22 mouse cellular contexts compared by ENCODE assay signal in genomic region chr7:109841031-109841430, GRCm38 (mm10). TPM values are rescaled to one million over a fixed set of nuclear protein-coding genes. Genes with fewer than 3 reads are reported as not detected.
DNase-seq lines count a peak whose midpoint lies in the region; ATAC-seq and TF ChIP-seq lines count a peak whose summit lies in the region.
"Had no signal": no experiment of that assay in that cellular context is flagged by ENCODE, and none has a peak within 500 bp of the region (broad histone marks: within the 10 kb centered on the region; RNA-seq: fewer than 3 reads in every experiment).

No protein-coding gene starts in this region.

- H3K9ac ChIP-seq in forebrain, embryonic 16.5 days (replicated peaks; ENCODE audit: low read depth, low read length): no peak overlapping the region
- H3K9ac ChIP-seq in forebrain, embryonic 13.5 days: no peak overlapping the region
- H3K9ac ChIP-seq in hindbrain, embryonic 13.5 days: no peak overlapping the region
- no peak overlapping the region for H3K9ac ChIP-seq in hindbrain, embryonic 12.5 days
- H3K9ac ChIP-seq in midbrain, embryonic 11.5 days (ENCODE audit: low read length): no peak overlapping the region
- H3K9ac ChIP-seq in midbrain, postnatal 0 days (replicated peaks; ENCODE audit: low read length, poor library complexity, severe bottlenecking): no peak overlapping the region
- H3K9ac ChIP-seq in hindbrain, embryonic 16.5 days (ENCODE audit: low read depth, low read length): no peak overlapping the region
- H3K9ac ChIP-seq: embryonic facial prominence, embryonic 15.5 days had no signal

- peak overlapping the region; percentile 63 for H3K27ac ChIP-seq in forebrain, embryonic 16.5 days (ENCODE audit: low read length)
- no peak overlapping the region for H3K27ac ChIP-seq in forebrain, embryonic 13.5 days
- H3K27ac ChIP-seq in hindbrain, embryonic 13.5 days: 0 out of 2 replicates have a peak overlapping the region, but pooled peaks have one; percentile 52
- no peak overlapping the region for H3K27ac ChIP-seq in hindbrain, embryonic 12.5 days
- H3K27ac ChIP-seq in midbrain, embryonic 11.5 days (ENCODE audit: low read depth, low read length): no peak overlapping the region
- H3K27ac ChIP-seq in midbrain, postnatal 0 days (ENCODE audit: low read depth, low read length): no peak overlapping the region
- 0 out of 2 replicates have a peak overlapping the region, but pooled peaks have one; percentile 36 for H3K27ac ChIP-seq in hindbrain, embryonic 16.5 days (ENCODE audit: low read depth, low read length)
- H3K27ac ChIP-seq: embryonic facial prominence, embryonic 15.5 days; forebrain, embryonic 10.5 days; gastrocnemius, adult 2 months had no signal

- H3K9me3 ChIP-seq in forebrain, embryonic 16.5 days (ENCODE audit: control insufficient read depth, low read length): no peaks in the 10 kb centered on the region
- H3K9me3 ChIP-seq in forebrain, embryonic 13.5 days (replicated peaks): no peaks in the 10 kb centered on the region
- H3K9me3 ChIP-seq in hindbrain, embryonic 13.5 days: no peaks in the 10 kb centered on the region
- H3K9me3 ChIP-seq in hindbrain, embryonic 12.5 days (replicated peaks): no peaks in the 10 kb centered on the region
- H3K9me3 ChIP-seq in midbrain, embryonic 11.5 days (ENCODE audit: control insufficient read depth, low read length): no peaks in the 10 kb centered on the region
- H3K9me3 ChIP-seq in midbrain, postnatal 0 days (ENCODE audit: low read length): no peaks in the 10 kb centered on the region
- H3K9me3 ChIP-seq in hindbrain, embryonic 16.5 days (ENCODE audit: control insufficient read depth, low read length): no peaks in the 10 kb centered on the region
- H3K9me3 ChIP-seq: embryonic facial prominence, embryonic 15.5 days; forebrain, embryonic 10.5 days had no signal

- DNase-seq in midbrain, embryonic 11.5 days (ENCODE audit: low spot score, missing footprints): peak; percentile 76
- DNase-seq in midbrain, postnatal 0 days (ENCODE audit: low spot score): no peak
- DNase-seq: embryo, embryonic 11 days; gastrocnemius, adult 2 months; gastrocnemius, postnatal 25 days; heart, postnatal 4 days; kidney, adult 11 months; kidney, adult 9 months had no signal

- ATAC-seq in forebrain, embryonic 16.5 days: no peak
- ATAC-seq in forebrain, embryonic 13.5 days: no peak
- no peak for ATAC-seq in hindbrain, embryonic 13.5 days (ENCODE audit: low FRiP score)
- ATAC-seq in hindbrain, embryonic 12.5 days (ENCODE audit: low FRiP score): no peak
- no peak for ATAC-seq in midbrain, embryonic 11.5 days (ENCODE audit: low FRiP score)
- no peak for ATAC-seq in midbrain, postnatal 0 days (ENCODE audit: low FRiP score)
- ATAC-seq in hindbrain, embryonic 16.5 days: no peak
- no peak for ATAC-seq in inflammation-experienced regulatory T-cells, adult 6 months
- ATAC-seq: activated CD4-positive, CD25-positive, alpha-beta regulatory T cell, adult 4 months; Patski had no signal

- H3K4me1 ChIP-seq in forebrain, embryonic 16.5 days (replicated peaks; ENCODE audit: control insufficient read depth, insufficient read depth, low read length): peaks cover 8% of the 10 kb centered on the region
- peaks cover 14% of the 10 kb centered on the region for H3K4me1 ChIP-seq in forebrain, embryonic 13.5 days
- 0 out of 2 replicates have a peak, but pooled peaks cover 5% of the 10 kb centered on the region for H3K4me1 ChIP-seq in hindbrain, embryonic 13.5 days (replicated peaks)
- H3K4me1 ChIP-seq in hindbrain, embryonic 12.5 days: no peaks in the 10 kb centered on the region
- H3K4me1 ChIP-seq in midbrain, embryonic 11.5 days (ENCODE audit: control insufficient read depth, insufficient read depth, low read length): no peaks in the 10 kb centered on the region
- H3K4me1 ChIP-seq in midbrain, postnatal 0 days (ENCODE audit: insufficient read depth, low read length): no peaks in the 10 kb centered on the region
- H3K4me1 ChIP-seq in hindbrain, embryonic 16.5 days (ENCODE audit: control insufficient read depth, insufficient read depth, low read depth, low read length): peaks cover 8% of the 10 kb centered on the region; the same call in 1 of the 2 replicates

- no peaks in the 10 kb centered on the region for H3K27me3 ChIP-seq in forebrain, embryonic 16.5 days (replicated peaks; ENCODE audit: control insufficient read depth, insufficient read depth, low read length)
- H3K27me3 ChIP-seq in forebrain, embryonic 13.5 days: peaks cover 6% of the 10 kb centered on the region
- 0 out of 2 replicates have a peak, but pooled peaks cover 2% of the 10 kb centered on the region for H3K27me3 ChIP-seq in hindbrain, embryonic 13.5 days
- no peaks in the 10 kb centered on the region for H3K27me3 ChIP-seq in hindbrain, embryonic 12.5 days
- H3K27me3 ChIP-seq in midbrain, embryonic 11.5 days (ENCODE audit: control insufficient read depth, insufficient read depth, low read length): no peaks in the 10 kb centered on the region
- no peaks in the 10 kb centered on the region for H3K27me3 ChIP-seq in midbrain, postnatal 0 days (ENCODE audit: insufficient read depth, low read length)
- H3K27me3 ChIP-seq in hindbrain, embryonic 16.5 days (replicated peaks; ENCODE audit: control insufficient read depth, insufficient read depth, low read length): no peaks in the 10 kb centered on the region
- H3K27me3 ChIP-seq: CH12.LX; embryonic facial prominence, embryonic 15.5 days had no signal

- TF ChIP-seq CTCF in midbrain, postnatal 0 days (IDR thresholded peaks at IDR 0.05): no peak

- no peak overlapping the region for H3K4me2 ChIP-seq in forebrain, embryonic 16.5 days (ENCODE audit: low read length)
- no peak overlapping the region for H3K4me2 ChIP-seq in forebrain, embryonic 13.5 days
- H3K4me2 ChIP-seq in hindbrain, embryonic 13.5 days: no peak overlapping the region
- no peak overlapping the region for H3K4me2 ChIP-seq in hindbrain, embryonic 12.5 days (replicated peaks)
- no peak overlapping the region for H3K4me2 ChIP-seq in midbrain, embryonic 11.5 days
- no peak overlapping the region for H3K4me2 ChIP-seq in midbrain, postnatal 0 days (ENCODE audit: low read depth, low read length, poor library complexity, severe bottlenecking)
- no peak overlapping the region for H3K4me2 ChIP-seq in hindbrain, embryonic 16.5 days (ENCODE audit: low read length)
- H3K4me2 ChIP-seq: embryonic facial prominence, embryonic 15.5 days had no signal

- no peak overlapping the region for H3K4me3 ChIP-seq in forebrain, embryonic 16.5 days (replicated peaks; ENCODE audit: low read length)
- no peak overlapping the region for H3K4me3 ChIP-seq in forebrain, embryonic 13.5 days
- H3K4me3 ChIP-seq in hindbrain, embryonic 13.5 days: no peak overlapping the region
- H3K4me3 ChIP-seq in hindbrain, embryonic 12.5 days: no peak overlapping the region
- H3K4me3 ChIP-seq in midbrain, embryonic 11.5 days (ENCODE audit: low read depth, low read length): no peak overlapping the region
- H3K4me3 ChIP-seq in midbrain, postnatal 0 days (ENCODE audit: low read depth, low read length): no peak overlapping the region
- H3K4me3 ChIP-seq in hindbrain, embryonic 16.5 days (ENCODE audit: low read length): no peak overlapping the region
- H3K4me3 ChIP-seq: embryonic facial prominence, embryonic 15.5 days; erythroblast, embryonic 14.5 days; forebrain, embryonic 10.5 days; gastrocnemius, adult 2 months had no signal

- WGBS in forebrain, embryonic 16.5 days: 43% methylated on average over 6 of the region's 6 CpGs
- WGBS in forebrain, embryonic 13.5 days: 62% methylated on average over 6 of the region's 6 CpGs
- 61% methylated on average over 6 of the region's 6 CpGs for WGBS in hindbrain, embryonic 13.5 days
- WGBS in hindbrain, embryonic 12.5 days: 61% methylated on average over 6 of the region's 6 CpGs
- WGBS in midbrain, embryonic 11.5 days: 61% methylated on average over 6 of the region's 6 CpGs
- WGBS in midbrain, postnatal 0 days: 47% methylated on average over 6 of the region's 6 CpGs
- WGBS in hindbrain, embryonic 16.5 days: 52% methylated on average over 6 of the region's 6 CpGs

- no peaks in the 10 kb centered on the region for H3K36me3 ChIP-seq in forebrain, embryonic 16.5 days (ENCODE audit: control insufficient read depth, insufficient read depth)
- H3K36me3 ChIP-seq in forebrain, embryonic 13.5 days (ENCODE audit: poor library complexity, severe bottlenecking): no peaks in the 10 kb centered on the region
- no peaks in the 10 kb centered on the region for H3K36me3 ChIP-seq in hindbrain, embryonic 13.5 days
- H3K36me3 ChIP-seq in hindbrain, embryonic 12.5 days: no peaks in the 10 kb centered on the region
- H3K36me3 ChIP-seq in midbrain, embryonic 11.5 days (ENCODE audit: control insufficient read depth, insufficient read depth, low read length): no peaks in the 10 kb centered on the region
- no peaks in the 10 kb centered on the region for H3K36me3 ChIP-seq in midbrain, postnatal 0 days (ENCODE audit: insufficient read depth, low read length)
- H3K36me3 ChIP-seq in hindbrain, embryonic 16.5 days (ENCODE audit: control insufficient read depth, insufficient read depth, low read length): no peaks in the 10 kb centered on the region
- H3K36me3 ChIP-seq: embryonic facial prominence, embryonic 15.5 days; forebrain, embryonic 10.5 days had no signal

RNA-seq across cellular contexts. Expression of gene Scube2, which starts 24.4 kb away (rescaled TPM):
- 0.46 and 0.70 TPM in 2 replicates for polyA plus RNA-seq in forebrain, embryonic 16.5 days (2015; fragmentation: Nextera tagmentation; extraction: Ambion mirVana)
- polyA plus RNA-seq in forebrain, embryonic 13.5 days (2015; fragmentation: Nextera tagmentation; extraction: Ambion mirVana): 0.77 and 0.79 TPM in 2 replicates
- polyA plus RNA-seq in hindbrain, embryonic 13.5 days (2015; fragmentation: Nextera tagmentation; extraction: Ambion mirVana): 1.4 and 1.9 TPM in 2 replicates
- polyA plus RNA-seq in hindbrain, embryonic 12.5 days (2016; fragmentation: Nextera tagmentation; extraction: Ambion mirVana): 2.4 and 3.6 TPM in 2 replicates
- polyA plus RNA-seq in midbrain, embryonic 11.5 days (2014; fragmentation: Nextera tagmentation; extraction: Ambion mirVana): 3.6 and 4.2 TPM in 2 replicates
- 3.0 and 4.3 TPM in 2 replicates for total RNA-seq in midbrain, postnatal 0 days (2014; rRNA removed)
- 1.3 and 2.2 TPM in 2 replicates for polyA plus RNA-seq in midbrain, postnatal 0 days (2015; fragmentation: Nextera tagmentation; extraction: Ambion mirVana)
- 2.5 TPM in 2 replicates for polyA plus RNA-seq in hindbrain, embryonic 16.5 days (2015; fragmentation: Nextera tagmentation; extraction: Ambion mirVana)
- not detected for polyA plus RNA-seq in inflammation-experienced regulatory T-cells, adult 6 months (2017; shearing (Covaris generic))
- total RNA-seq: CH12.LX; common myeloid progenitor, adult 5-6 weeks; granulocyte monocyte progenitor cell, adult 5-6 weeks had no signal
- polyA plus RNA-seq: erythroblast, embryonic 14.5 days; Patski had no signal

RNA-seq across cellular contexts. Expression of gene Nrip3, which starts 59.2 kb away (rescaled TPM):
- 6.1 and 7.9 TPM in 2 replicates for polyA plus RNA-seq in forebrain, embryonic 16.5 days (2015; fragmentation: Nextera tagmentation; extraction: Ambion mirVana)
- polyA plus RNA-seq in forebrain, embryonic 13.5 days (2015; fragmentation: Nextera tagmentation; extraction: Ambion mirVana): 2.7 TPM in 2 replicates
- 3.9 and 4.1 TPM in 2 replicates for polyA plus RNA-seq in hindbrain, embryonic 13.5 days (2015; fragmentation: Nextera tagmentation; extraction: Ambion mirVana)
- 1.3 and 1.4 TPM in 2 replicates for polyA plus RNA-seq in hindbrain, embryonic 12.5 days (2016; fragmentation: Nextera tagmentation; extraction: Ambion mirVana)
- polyA plus RNA-seq in midbrain, embryonic 11.5 days (2014; fragmentation: Nextera tagmentation; extraction: Ambion mirVana): 1.1 and 1.3 TPM in 2 replicates
- 25.4 and 38.5 TPM in 2 replicates for total RNA-seq in midbrain, postnatal 0 days (2014; rRNA removed)
- 17.8 and 21.7 TPM in 2 replicates for polyA plus RNA-seq in midbrain, postnatal 0 days (2015; fragmentation: Nextera tagmentation; extraction: Ambion mirVana)
- 16.4 and 21.6 TPM in 2 replicates for polyA plus RNA-seq in hindbrain, embryonic 16.5 days (2015; fragmentation: Nextera tagmentation; extraction: Ambion mirVana)
- polyA plus RNA-seq in inflammation-experienced regulatory T-cells, adult 6 months (2017; shearing (Covaris generic)): under 1 TPM; 0.11 to 0.98 (median 0.74) TPM
- total RNA-seq: gastrocnemius, adult 2 months; granulocyte monocyte progenitor cell, adult 5-6 weeks had no signal

Comparison
In these comparisons a context has a peak if more than half of its experiments do, and no peak if none do; other contexts are left out.
1. H3K27ac ChIP-seq: peak in forebrain, embryonic 16.5 days (single experiment), hindbrain, embryonic 13.5 days (single experiment) and hindbrain, embryonic 16.5 days (single experiment); none in forebrain, embryonic 13.5 days (single experiment), hindbrain, embryonic 12.5 days (single experiment), midbrain, embryonic 11.5 days (single experiment) and midbrain, postnatal 0 days (single experiment).